Mouse (Mus musculus): ENCODE results near the gene Ift122. TPM values are rescaled to one million over a fixed set of nuclear protein-coding genes. Genes with fewer than 3 reads are reported as not detected.
A peak's percentile ranks its signal among the peaks of the same experiment; 100 is the strongest.

The Ift122 gene
- polyA plus RNA-seq, 2 experiments = 17.9 to 21.2 TPM

DNA sequence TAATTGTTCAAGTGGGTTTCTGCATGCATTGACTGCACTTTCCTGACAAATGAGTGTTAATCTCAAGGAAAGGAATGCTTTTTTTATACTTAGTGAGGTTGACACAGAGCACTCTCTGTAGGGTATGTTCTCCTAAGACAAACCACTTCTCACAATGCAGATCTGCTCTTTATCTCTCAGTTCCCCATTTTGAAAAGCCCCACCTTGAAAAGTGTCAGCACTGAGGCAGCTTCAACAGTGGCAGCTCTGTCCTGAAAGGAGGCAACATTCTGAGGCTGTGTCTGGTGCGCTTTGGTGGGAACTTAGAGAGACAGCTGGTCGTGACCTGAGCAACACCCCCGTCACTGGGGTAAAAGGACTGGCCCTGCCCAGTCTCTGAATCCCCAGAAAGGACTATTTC is 55.8 kb downstream of the Ift122 start:
- WGBS = 66% methylated on average over 3 of the region's 3 CpGs
- no peak for TF ChIP-seq POLR2A (IDR thresholded peaks at IDR 0.05; ENCODE audit: borderline replicate concordance, extremely low read depth, insufficient read depth, insufficient read length)
- Histone ChIP-seq H3K4me1 (ENCODE audit: control insufficient read depth, insufficient read depth, low read length) (no peaks in the 10 kb centered on the region), H3K27me3 (ENCODE audit: control insufficient read depth, insufficient read depth, low read length) (no peaks in the 10 kb centered on the region), H3K27ac (replicated peaks; ENCODE audit: low read depth, low read length) (no peak overlapping the region), H3K9ac (ENCODE audit: low read depth, low read length, severe bottlenecking) (no peak overlapping the region), H3K36me3 (ENCODE audit: control insufficient read depth, insufficient read depth, low read length) (peaks cover 24% of the 10 kb centered on the region), H3K9me3 (ENCODE audit: control insufficient read depth, low read length) (no peaks in the 10 kb centered on the region), H3K4me2 (replicated peaks; ENCODE audit: low read depth, low read length, severe bottlenecking) (no peak overlapping the region), H3K4me3 (replicated peaks; ENCODE audit: low read length) (no peak overlapping the region)
- DNase-seq (ENCODE audit: low spot score) (no peak), ATAC-seq (ENCODE audit: low FRiP score, low read depth) (no peak)

- DNase-seq (ENCODE audit: low spot score) (no peak), ATAC-seq (ENCODE audit: low FRiP score, low read depth) (no peak)
- Histone ChIP-seq H3K4me1 (ENCODE audit: control insufficient read depth, insufficient read depth, low read length) (no peaks in the 10 kb centered on the region), H3K4me2 (replicated peaks; ENCODE audit: low read depth, low read length, severe bottlenecking) (no peak overlapping the region), H3K27ac (replicated peaks; ENCODE audit: low read depth, low read length) (0 out of 2 replicates have a peak overlapping the region, but pooled peaks have one; percentile 8), H3K9me3 (ENCODE audit: control insufficient read depth, low read length) (no peaks in the 10 kb centered on the region), H3K27me3 (ENCODE audit: control insufficient read depth, insufficient read depth, low read length) (no peaks in the 10 kb centered on the region), H3K36me3 (ENCODE audit: control insufficient read depth, insufficient read depth, low read length) (peaks cover 24% of the 10 kb centered on the region), H3K4me3 (replicated peaks; ENCODE audit: low read length) (no peak overlapping the region), H3K9ac (ENCODE audit: low read depth, low read length, severe bottlenecking) (no peak overlapping the region)
- WGBS = 56% methylated on average over 8 of the region's 8 CpGs
- no peak for TF ChIP-seq POLR2A (IDR thresholded peaks at IDR 0.05; ENCODE audit: borderline replicate concordance, extremely low read depth, insufficient read depth, insufficient read length)
These were observed 56.7 kb downstream of the Ift122 start for GRCm38 (mm10) chr6:115909940-115910339.

- no peaks in the 10 kb centered on the region for H3K27me3 ChIP-seq (ENCODE audit: control insufficient read depth, insufficient read depth, low read length)
- DNase-seq (ENCODE audit: low spot score) (no peak), ATAC-seq (ENCODE audit: low FRiP score, low read depth) (no peak)
- H3K4me1 ChIP-seq (ENCODE audit: control insufficient read depth, insufficient read depth, low read length) = no peaks in the 10 kb centered on the region
- H3K27ac ChIP-seq (replicated peaks; ENCODE audit: low read depth, low read length) = no peak overlapping the region
- H3K4me2 ChIP-seq (replicated peaks; ENCODE audit: low read depth, low read length, severe bottlenecking) = no peak overlapping the region
- no peak overlapping the region for H3K9ac ChIP-seq (ENCODE audit: low read depth, low read length, severe bottlenecking)
- H3K9me3 ChIP-seq (ENCODE audit: control insufficient read depth, low read length) = no peaks in the 10 kb centered on the region
- peaks cover 22% of the 10 kb centered on the region for H3K36me3 ChIP-seq (ENCODE audit: control insufficient read depth, insufficient read depth, low read length)
- no peak for TF ChIP-seq POLR2A (IDR thresholded peaks at IDR 0.05; ENCODE audit: borderline replicate concordance, extremely low read depth, insufficient read depth, insufficient read length)
- no peak overlapping the region for H3K4me3 ChIP-seq (replicated peaks; ENCODE audit: low read length)
- 74% methylated on average over 6 of the region's 6 CpGs for WGBS
These were observed 58.5 kb downstream of the Ift122 start for GRCm38 (mm10) chr6:115911763-115912162.

GRCm38 (mm10) chr6:115913482-115913881 is 60.2 kb downstream of the Ift122 start:
- no peak for ATAC-seq (ENCODE audit: low FRiP score, low read depth)

GRCm38 (mm10) chr6:115914511-115915202 is 61.4 kb downstream of the Ift122 start:
- Histone ChIP-seq H3K27me3 (ENCODE audit: control insufficient read depth, insufficient read depth, low read length) (no peaks in the 10 kb centered on the region), H3K4me3 (replicated peaks; ENCODE audit: low read length) (no peak overlapping the region), H3K4me2 (replicated peaks; ENCODE audit: low read depth, low read length, severe bottlenecking) (no peak overlapping the region), H3K27ac (replicated peaks; ENCODE audit: low read depth, low read length) (no peak overlapping the region), H3K9me3 (ENCODE audit: control insufficient read depth, low read length) (no peaks in the 10 kb centered on the region), H3K36me3 (ENCODE audit: control insufficient read depth, insufficient read depth, low read length) (peaks cover 7% of the 10 kb centered on the region; the same call in 1 of the 2 replicates), H3K4me1 (ENCODE audit: control insufficient read depth, insufficient read depth, low read length) (no peaks in the 10 kb centered on the region), H3K9ac (ENCODE audit: low read depth, low read length, severe bottlenecking) (no peak overlapping the region)
- WGBS = 87% methylated on average over 15 of the region's 15 CpGs
- DNase-seq (ENCODE audit: low spot score) (no peak), ATAC-seq (ENCODE audit: low FRiP score, low read depth) (no peak)
- no peak for TF ChIP-seq POLR2A (IDR thresholded peaks at IDR 0.05; ENCODE audit: borderline replicate concordance, extremely low read depth, insufficient read depth, insufficient read length)

More at GRCm38 (mm10) chr6:115913482-115913881, 60.2 kb downstream of the Ift122 start:
- no peak overlapping the region for H3K27ac ChIP-seq (replicated peaks; ENCODE audit: low read depth, low read length)
- WGBS = 88% methylated on average over 10 of the region's 10 CpGs
- no peaks in the 10 kb centered on the region for H3K4me1 ChIP-seq (ENCODE audit: control insufficient read depth, insufficient read depth, low read length)
- no peaks in the 10 kb centered on the region for H3K9me3 ChIP-seq (ENCODE audit: control insufficient read depth, low read length)
- no peak for DNase-seq (ENCODE audit: low spot score)
- peaks cover 8% of the 10 kb centered on the region; the same call in 1 of the 2 replicates for H3K36me3 ChIP-seq (ENCODE audit: control insufficient read depth, insufficient read depth, low read length)
- H3K9ac ChIP-seq (ENCODE audit: low read depth, low read length, severe bottlenecking) = no peak overlapping the region
- H3K4me2 ChIP-seq (replicated peaks; ENCODE audit: low read depth, low read length, severe bottlenecking) = no peak overlapping the region
- H3K27me3 ChIP-seq (ENCODE audit: control insufficient read depth, insufficient read depth, low read length) = no peaks in the 10 kb centered on the region
- no peak for TF ChIP-seq POLR2A (IDR thresholded peaks at IDR 0.05; ENCODE audit: borderline replicate concordance, extremely low read depth, insufficient read depth, insufficient read length)
- no peak overlapping the region for H3K4me3 ChIP-seq (replicated peaks; ENCODE audit: low read length)

Measured in limb, embryonic 14.5 days (tissue).